Mouse (Mus musculus) stomach, embryonic 15.5 days (tissue): ENCODE results near the gene Cd38. TPM values are rescaled to one million over a fixed set of nuclear protein-coding genes. Genes with fewer than 3 reads are reported as not detected.

Source experiments
- ATAC-seq: fragments of 200-750 bp; cut with Nextera tagmentation; 2 replicates; pipeline ENCODE4 v1.8.0; 2017; ENCODE audit warnings: low read depth, moderate number of reproducible peaks, moderate TSS enrichment; ENCODE audit not compliant: insufficient read depth, low FRiP score
- H3K27ac ChIP-seq: fragments of 300-500 bp; sonication (generic); 2 replicates; pipeline ENCODE4 v1.5.1; 2015; ENCODE audit warnings: mild to moderate bottlenecking, inconsistent platforms
- H3K27me3 ChIP-seq: fragments of 300-500 bp; sonication (generic); replicated peaks from 2 replicates; pipeline ENCODE4 v1.6.1; 2015; ENCODE audit warnings: inconsistent platforms
- H3K36me3 ChIP-seq: fragments of 300-500 bp; sonication (generic); 2 replicates; pipeline ENCODE4 v1.6.1; 2015; ENCODE audit warnings: inconsistent platforms
- H3K4me1 ChIP-seq: fragments of 300-500 bp; sonication (generic); 2 replicates; pipeline ENCODE4 v1.6.1; 2015; ENCODE audit warnings: inconsistent platforms
- H3K4me2 ChIP-seq: fragments of 300-500 bp; sonication (generic); 2 replicates; pipeline ENCODE4 v1.6.1; 2015; ENCODE audit warnings: mild to moderate bottlenecking, inconsistent platforms
- H3K4me3 ChIP-seq: fragments of 300-500 bp; sonication (generic); replicated peaks from 2 replicates; pipeline ENCODE4 v1.5.1; 2015; ENCODE audit warnings: inconsistent platforms
- H3K9ac ChIP-seq: fragments of 300-500 bp; sonication (generic); 2 replicates; pipeline ENCODE4 v1.6.1; 2015; ENCODE audit warnings: inconsistent platforms
- H3K9me3 ChIP-seq: fragments of 300-500 bp; sonication (generic); 2 replicates; pipeline ENCODE4 v1.6.1; 2016; ENCODE audit warnings: inconsistent platforms
- WGBS: fragments of 180-500 bp; shearing (Covaris S2); methylation state at CpG from one replicate; pipeline ENCODE4 v1.1.7; 2015; 5-methylcytosine and 5-hydroxymethylcytosine counted together
- polyA plus RNA-seq: library from polyadenylated mRNA; unstranded; fragments of >200 nt; fragmentation: Nextera tagmentation; extraction: Ambion mirVana; gene quantifications from 2 replicates; pipeline ENCODE4 v1.2.1, GENCODE M21; 2015

Gene Cd38
- polyA plus RNA-seq, 1 experiment from 2014 or later: 13.5 TPM

DNA sequence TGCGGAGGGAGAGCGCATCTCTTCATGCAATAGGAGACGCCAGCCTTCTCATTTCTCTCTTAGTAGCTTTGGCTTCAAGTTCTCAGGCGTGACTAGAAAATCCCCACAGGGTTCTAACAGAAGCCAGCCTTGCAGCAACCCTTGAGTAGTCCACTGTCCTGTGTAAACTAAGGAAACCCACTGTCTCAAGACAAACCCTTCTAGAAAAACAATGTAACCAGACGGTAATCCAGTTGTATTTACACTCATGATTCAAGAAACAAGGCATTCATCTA lies 26.4 kb upstream of the Cd38 start:
- H3K36me3 ChIP-seq: no peaks in the 10 kb centered on the region
- ATAC-seq: no peak
- no peak overlapping the region for H3K27ac ChIP-seq
- no peaks in the 10 kb centered on the region for H3K9me3 ChIP-seq
- WGBS: 71% methylated on average over 5 of the region's 5 CpGs
- H3K27me3 ChIP-seq: no peaks in the 10 kb centered on the region
- no peak overlapping the region for H3K4me3 ChIP-seq
- no peak overlapping the region for H3K9ac ChIP-seq
- H3K4me2 ChIP-seq: peak overlapping the region; percentile 37
- no peaks in the 10 kb centered on the region for H3K4me1 ChIP-seq

DNA sequence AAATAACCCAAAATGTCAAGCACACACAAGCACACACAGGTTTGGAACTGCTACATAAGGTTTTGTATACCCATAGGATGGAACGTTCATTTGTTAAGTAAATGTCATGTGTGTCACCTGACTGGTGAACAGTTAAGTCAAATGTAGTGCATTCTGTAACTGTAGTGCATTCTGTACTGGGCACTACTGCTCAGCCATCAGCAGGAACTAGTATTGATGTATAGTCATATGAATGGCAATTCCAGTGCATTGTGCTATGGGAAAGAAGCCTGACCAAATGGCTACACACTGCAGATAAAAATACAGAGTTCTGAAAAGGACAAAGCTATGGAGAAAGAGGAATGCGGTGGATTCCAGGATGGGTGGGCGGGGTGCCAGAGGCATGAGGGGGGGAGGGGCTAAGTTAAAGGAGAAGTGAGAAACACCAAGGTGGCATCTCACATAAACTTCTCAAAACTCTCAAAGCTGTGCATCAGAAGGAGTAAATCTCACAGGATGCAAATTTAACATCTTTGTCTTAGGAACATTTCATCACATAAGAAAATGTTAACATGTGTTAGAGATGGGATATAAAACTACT lies 25.7 kb upstream of the Cd38 start:
- H3K4me2 ChIP-seq: no peak overlapping the region
- ATAC-seq: no peak
- no peaks in the 10 kb centered on the region for H3K4me1 ChIP-seq
- H3K9ac ChIP-seq: no peak overlapping the region
- no peak overlapping the region for H3K4me3 ChIP-seq
- no peaks in the 10 kb centered on the region for H3K36me3 ChIP-seq
- H3K27ac ChIP-seq: no peak overlapping the region
- H3K27me3 ChIP-seq: no peaks in the 10 kb centered on the region
- no peaks in the 10 kb centered on the region for H3K9me3 ChIP-seq
- 67% methylated on average over 3 of the region's 3 CpGs for WGBS

GRCm38 (mm10) chr5:43845083-43845482 lies 23.3 kb upstream of the Cd38 start:
- no peak overlapping the region for H3K27ac ChIP-seq
- no peaks in the 10 kb centered on the region for H3K4me1 ChIP-seq
- WGBS: 77% methylated on average over 5 of the region's 5 CpGs
- no peak overlapping the region for H3K4me2 ChIP-seq
- no peaks in the 10 kb centered on the region for H3K27me3 ChIP-seq
- ATAC-seq: no peak
- H3K9me3 ChIP-seq: no peaks in the 10 kb centered on the region
- H3K4me3 ChIP-seq: no peak overlapping the region
- H3K9ac ChIP-seq: no peak overlapping the region
- H3K36me3 ChIP-seq: no peaks in the 10 kb centered on the region

GRCm38 (mm10) chr5:43845646-43846045 lies 22.7 kb upstream of the Cd38 start:
- Histone ChIP-seq H3K27me3 (no peaks in the 10 kb centered on the region), H3K9me3 (no peaks in the 10 kb centered on the region), H3K27ac (no peak overlapping the region), H3K36me3 (no peaks in the 10 kb centered on the region), H3K4me1 (no peaks in the 10 kb centered on the region), H3K4me3 (no peak overlapping the region), H3K4me2 (no peak overlapping the region), H3K9ac (no peak overlapping the region)
- WGBS: 51% methylated on average over 1 of the region's 1 CpGs
- no peak for ATAC-seq

DNA sequence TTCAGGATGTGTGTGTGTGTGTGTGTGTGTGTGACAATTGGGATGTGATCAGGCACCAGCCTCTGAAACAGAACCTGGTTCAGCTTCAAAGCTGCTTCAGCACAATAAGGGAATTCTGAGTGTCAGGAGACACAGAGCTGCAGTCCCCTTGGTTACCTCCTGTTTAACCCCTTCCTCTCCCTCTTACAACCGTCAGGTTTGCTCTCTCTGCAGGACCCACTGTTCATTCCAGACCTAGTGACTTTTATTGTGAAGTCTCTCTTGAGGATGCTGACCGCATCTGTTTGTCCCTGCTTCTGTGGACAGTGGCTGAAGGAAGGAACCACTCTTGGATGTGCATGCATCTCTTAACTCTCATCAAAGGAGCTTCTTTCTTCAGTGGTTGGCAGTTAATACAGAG lies 22.1 kb upstream of the Cd38 start:
- Histone ChIP-seq H3K4me3 (no peak overlapping the region), H3K9ac (no peak overlapping the region), H3K4me1 (no peaks in the 10 kb centered on the region), H3K4me2 (no peak overlapping the region), H3K36me3 (no peaks in the 10 kb centered on the region), H3K27me3 (no peaks in the 10 kb centered on the region), H3K27ac (no peak overlapping the region), H3K9me3 (no peaks in the 10 kb centered on the region)
- ATAC-seq: no peak
- 32% methylated on average over 2 of the region's 2 CpGs for WGBS

GRCm38 (mm10) chr5:43847555-43847954 lies 20.8 kb upstream of the Cd38 start:
- Histone ChIP-seq H3K9ac (no peak overlapping the region), H3K4me2 (no peak overlapping the region), H3K36me3 (no peaks in the 10 kb centered on the region), H3K27ac (no peak overlapping the region), H3K4me3 (no peak overlapping the region), H3K4me1 (no peaks in the 10 kb centered on the region), H3K9me3 (no peaks in the 10 kb centered on the region), H3K27me3 (no peaks in the 10 kb centered on the region)
- no peak for ATAC-seq

- H3K27ac ChIP-seq: no peak overlapping the region
- WGBS: 86% methylated on average over 3 of the region's 3 CpGs
- no peak overlapping the region for H3K4me2 ChIP-seq
- no peaks in the 10 kb centered on the region for H3K4me1 ChIP-seq
- no peaks in the 10 kb centered on the region for H3K27me3 ChIP-seq
- no peak overlapping the region for H3K4me3 ChIP-seq
- no peaks in the 10 kb centered on the region for H3K36me3 ChIP-seq
- no peak for ATAC-seq
- H3K9ac ChIP-seq: no peak overlapping the region
- H3K9me3 ChIP-seq: no peaks in the 10 kb centered on the region
These were observed 20.1 kb upstream of the Cd38 start for GRCm38 (mm10) chr5:43848275-43848674.

DNA sequence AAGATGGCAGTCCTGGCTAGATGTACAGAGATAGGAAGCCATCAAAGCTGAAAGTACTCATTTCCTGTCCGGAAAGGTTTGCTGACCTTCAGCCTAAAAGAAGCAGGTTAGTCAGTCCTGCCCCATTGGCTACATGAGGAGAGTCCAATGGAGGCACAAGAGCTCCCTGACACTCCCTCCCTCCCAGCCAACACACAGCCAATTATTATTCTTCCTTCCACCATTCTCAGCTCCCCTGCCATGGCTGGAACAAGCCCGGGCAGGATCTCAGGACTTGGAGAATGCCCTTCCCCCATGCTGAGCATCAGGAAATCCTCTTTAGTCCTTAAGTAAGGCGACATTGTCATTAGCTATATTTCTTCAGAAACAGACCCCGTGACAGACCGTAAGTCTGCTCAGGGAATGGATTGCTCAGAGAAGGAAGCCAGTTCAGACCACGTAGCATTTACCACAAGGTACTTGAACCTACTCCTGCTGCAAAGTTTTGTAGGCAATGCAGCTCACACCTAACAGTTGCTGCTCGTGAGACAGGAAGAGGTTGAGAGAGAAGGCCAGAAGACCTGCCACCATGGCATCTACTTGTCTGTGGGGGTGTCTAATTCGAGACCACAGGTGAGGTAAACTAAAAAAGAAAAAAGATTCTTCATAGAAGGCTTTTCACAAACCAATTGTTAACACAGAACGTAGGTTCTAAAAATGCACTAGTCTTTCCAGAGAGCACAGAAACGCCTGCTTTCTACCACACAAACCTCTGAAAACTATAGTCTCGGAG lies 15.1 kb upstream of the Cd38 start:
- H3K9ac ChIP-seq: no peak overlapping the region
- 74% methylated on average over 11 of the region's 11 CpGs for WGBS
- H3K4me1 ChIP-seq: no peaks in the 10 kb centered on the region
- peak overlapping the region; percentile 28; the same call in 1 of the 2 replicates for H3K27ac ChIP-seq
- H3K4me2 ChIP-seq: no peak overlapping the region
- no peaks in the 10 kb centered on the region for H3K9me3 ChIP-seq
- no peaks in the 10 kb centered on the region for H3K27me3 ChIP-seq
- no peak overlapping the region for H3K4me3 ChIP-seq
- no peak for ATAC-seq
- H3K36me3 ChIP-seq: no peaks in the 10 kb centered on the region

GRCm38 (mm10) chr5:43853868-43854488 lies 14.4 kb upstream of the Cd38 start:
- WGBS: 76% methylated on average over 7 of the region's 7 CpGs

GRCm38 (mm10) chr5:43855769-43856168 lies 12.6 kb upstream of the Cd38 start:
- Histone ChIP-seq H3K27ac (0 out of 2 replicates have a peak overlapping the region, but pooled peaks have one; percentile 35), H3K36me3 (no peaks in the 10 kb centered on the region), H3K9me3 (no peaks in the 10 kb centered on the region), H3K4me3 (no peak overlapping the region), H3K4me2 (no peak overlapping the region), H3K27me3 (no peaks in the 10 kb centered on the region), H3K9ac (no peak overlapping the region), H3K4me1 (no peaks in the 10 kb centered on the region)
- peak; percentile 22; the same call in 1 of the 2 replicates for ATAC-seq
- WGBS: 11% methylated on average over 2 of the region's 2 CpGs

More at GRCm38 (mm10) chr5:43853868-43854488, 14.4 kb upstream of the Cd38 start:
- H3K4me2 ChIP-seq: no peak overlapping the region
- H3K36me3 ChIP-seq: no peaks in the 10 kb centered on the region
- no peaks in the 10 kb centered on the region for H3K4me1 ChIP-seq
- H3K27me3 ChIP-seq: no peaks in the 10 kb centered on the region
- H3K9ac ChIP-seq: no peak overlapping the region
- H3K27ac ChIP-seq: peak overlapping the region; percentile 28; the same call in 1 of the 2 replicates
- no peaks in the 10 kb centered on the region for H3K9me3 ChIP-seq
- no peak for ATAC-seq
- H3K4me3 ChIP-seq: no peak overlapping the region

GRCm38 (mm10) chr5:43859663-43860062 lies 8.7 kb upstream of the Cd38 start:
- Histone ChIP-seq H3K4me2 (no peak overlapping the region), H3K36me3 (no peaks in the 10 kb centered on the region), H3K27ac (no peak overlapping the region), H3K4me3 (no peak overlapping the region), H3K9me3 (no peaks in the 10 kb centered on the region), H3K9ac (no peak overlapping the region), H3K4me1 (no peaks in the 10 kb centered on the region), H3K27me3 (no peaks in the 10 kb centered on the region)
- 81% methylated on average over 8 of the region's 8 CpGs for WGBS
- ATAC-seq: no peak

DNA sequence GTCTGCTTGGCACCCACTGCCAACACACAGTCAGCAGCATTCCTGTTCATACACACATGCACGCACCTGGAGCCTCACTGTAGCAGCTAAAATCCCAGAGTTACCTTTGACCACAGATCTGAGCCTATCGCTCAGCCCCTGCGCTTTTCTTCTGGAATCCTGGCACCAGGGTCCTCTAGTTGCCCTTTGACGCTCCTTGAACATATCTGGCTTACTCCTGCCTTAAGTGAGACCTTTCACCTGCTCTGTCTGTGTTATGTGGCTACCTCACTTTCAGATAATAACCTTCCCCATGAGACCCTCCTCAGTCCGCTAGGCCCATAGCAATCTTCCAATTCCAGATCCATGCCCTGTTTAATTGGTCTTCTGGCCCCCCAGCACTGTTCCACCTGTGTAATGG lies 8.3 kb upstream of the Cd38 start:
- no peaks in the 10 kb centered on the region for H3K27me3 ChIP-seq
- H3K27ac ChIP-seq: peak overlapping the region; percentile 21
- H3K36me3 ChIP-seq: no peaks in the 10 kb centered on the region
- no peak overlapping the region for H3K9ac ChIP-seq
- 86% methylated on average over 5 of the region's 5 CpGs for WGBS
- ATAC-seq: no peak
- no peak overlapping the region for H3K4me3 ChIP-seq
- H3K4me1 ChIP-seq: no peaks in the 10 kb centered on the region
- H3K4me2 ChIP-seq: no peak overlapping the region
- H3K9me3 ChIP-seq: no peaks in the 10 kb centered on the region
